Mouse (Mus musculus): ENCODE data around the gene Gypa.

GRCm38 (mm10) chr8:80541836-80542235 is 48.3 kb downstream of the Gypa start:
- TF ChIP-seq NANOG (IDR thresholded peaks at IDR 0.05; ENCODE audit: borderline replicate concordance, low read length) (no peak), CTCF (conservative IDR thresholded peaks at IDR 0.05; ENCODE audit: low read length) (no peak)

Data from E14TG2a.4 (cell line).